Mouse (Mus musculus) thymus, adult 2 months (tissue): Measurements from ENCODE around the gene Sema3a.

Experiments
- CTCF ChIP-seq: fragments of 200-500 bp; IDR thresholded peaks from 2 replicates; pipeline ENCODE4 v1.5.1; 2012; ENCODE audit warnings: mild to moderate bottlenecking, control low read depth, low read length, moderate library complexity, borderline replicate concordance; ENCODE audit not compliant: control insufficient read depth, poor library complexity, insufficient read depth; ENCODE audit errors: extremely low read depth
- POLR2A ChIP-seq: fragments of 200-500 bp; IDR thresholded peaks from 2 replicates; pipeline ENCODE4 v1.6.1; 2012; ENCODE audit warnings: mild to moderate bottlenecking, low read length, control low read depth, moderate library complexity; ENCODE audit not compliant: control insufficient read depth, poor library complexity, insufficient read depth; ENCODE audit errors: extremely low read depth

DNA sequence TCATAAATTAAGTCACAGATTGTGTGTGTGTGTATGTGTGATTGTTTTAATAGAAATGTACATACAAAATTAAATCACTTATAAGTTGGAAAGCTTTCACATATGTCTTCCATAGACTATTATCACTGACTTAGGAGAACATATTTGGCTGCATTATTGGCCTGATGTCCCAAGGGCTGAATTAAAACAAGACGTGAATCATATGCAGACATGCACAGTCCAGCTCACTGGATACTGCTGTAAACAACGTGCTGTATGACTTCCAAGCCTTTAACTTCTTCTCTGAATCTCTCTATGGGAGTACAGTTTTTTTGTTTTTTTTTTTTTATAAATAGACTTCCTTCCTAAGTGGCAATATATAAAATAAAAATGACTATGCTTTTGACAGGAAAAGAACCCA lies 15.7 kb upstream of the Sema3a start:
- TF ChIP-seq POLR2A (no peak), CTCF (no peak)
